Mouse (Mus musculus) heart, postnatal 0 days (tissue): Measurements from ENCODE around the gene Pou2f1.

Source experiments
- CTCF ChIP-seq: IDR thresholded peaks from 2 replicates; pipeline ENCODE4 v1.5.1; 2016; ENCODE audit warnings: antibody characterized with exemption, control low read depth, low read depth
- EP300 ChIP-seq: IDR thresholded peaks from 2 replicates; pipeline ENCODE4 v1.6.1; 2016; ENCODE audit warnings: antibody characterized with exemption, low read depth

GRCm38 (mm10) chr1:165844956-165845355 is 157.5 kb downstream of the Pou2f1 start:
- TF ChIP-seq CTCF = no peak
- TF ChIP-seq EP300 = no peak
